Mouse (Mus musculus) thymus, adult 2 months (tissue): ENCODE measurements around the gene Zfp93. TPM values are rescaled to one million over a fixed set of nuclear protein-coding genes. Genes with fewer than 3 reads are reported as not detected.

Source experiments
- DNase-seq: peaks from one replicate; pipeline ENCODE4 v3.0.0; 2021
- H3K27ac ChIP-seq: fragments of 200-500 bp; 2 replicates; pipeline ENCODE4 v1.5.1; 2012; ENCODE audit warnings: low read length, control low read depth; ENCODE audit not compliant: control insufficient read depth, insufficient read depth
- H3K27me3 ChIP-seq: fragments of 200-500 bp; 2 replicates; pipeline ENCODE4 v1.6.1; 2012; ENCODE audit warnings: mild to moderate bottlenecking, low read length, moderate library complexity, mixed read lengths; ENCODE audit not compliant: control insufficient read depth, insufficient read depth
- H3K36me3 ChIP-seq: fragments of 200-500 bp; 2 replicates; pipeline ENCODE4 v1.6.1; 2012; ENCODE audit warnings: mild to moderate bottlenecking, low read length, moderate library complexity; ENCODE audit not compliant: control insufficient read depth, insufficient read depth
- H3K4me1 ChIP-seq: fragments of 200-500 bp; replicated peaks from 2 replicates; pipeline ENCODE4 v1.6.1; 2012; ENCODE audit warnings: low read length; ENCODE audit not compliant: control insufficient read depth, insufficient read depth
- H3K4me3 ChIP-seq: fragments of 200-500 bp; 2 replicates; pipeline ENCODE4 v1.5.1; 2012; ENCODE audit warnings: mild to moderate bottlenecking, low read length, control low read depth, moderate library complexity; ENCODE audit not compliant: control insufficient read depth, insufficient read depth
- CTCF ChIP-seq: fragments of 200-500 bp; IDR thresholded peaks from 2 replicates; pipeline ENCODE4 v1.5.1; 2012; ENCODE audit warnings: mild to moderate bottlenecking, control low read depth, low read length, moderate library complexity, borderline replicate concordance; ENCODE audit not compliant: control insufficient read depth, poor library complexity, insufficient read depth; ENCODE audit errors: extremely low read depth
- POLR2A ChIP-seq: fragments of 200-500 bp; IDR thresholded peaks from 2 replicates; pipeline ENCODE4 v1.6.1; 2012; ENCODE audit warnings: mild to moderate bottlenecking, low read length, control low read depth, moderate library complexity; ENCODE audit not compliant: control insufficient read depth, poor library complexity, insufficient read depth; ENCODE audit errors: extremely low read depth
- WGBS: fragments of 180-500 bp; shearing (Covaris S2); methylation state at CpG from one replicate; pipeline ENCODE4 v1.1.7; 2018; 5-methylcytosine and 5-hydroxymethylcytosine counted together
- polyA plus RNA-seq: library from polyadenylated mRNA; depleted of rRNA; stranded (reverse); fragments of >200 nt; gene quantifications from 2 replicates; pipeline ENCODE4 v1.2.3, GENCODE M21; 2012; rRNA removed

Gene Zfp93
- polyA plus RNA-seq, result 1.2 and 1.7 TPM in 2 replicates

DNA sequence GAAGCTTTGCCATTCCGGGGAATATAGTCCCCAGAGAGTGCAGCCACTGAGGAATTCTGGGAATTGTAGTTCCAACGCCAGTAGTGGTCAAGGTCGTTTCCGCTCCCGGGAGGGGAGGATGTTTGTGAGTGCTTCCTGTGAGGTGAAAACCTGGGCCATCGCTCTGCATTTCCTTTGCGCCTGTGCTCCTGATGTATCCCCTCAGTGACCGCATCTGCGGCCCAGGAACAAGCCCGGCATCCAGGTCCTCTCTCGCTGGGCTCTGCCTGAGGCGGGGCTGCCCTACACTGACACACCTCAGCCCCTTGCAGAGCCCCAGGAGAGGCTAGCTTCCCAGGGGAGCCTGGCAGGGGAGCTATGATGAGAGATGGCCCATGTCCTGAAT, at the start of gene Zfp93:
TSS of gene Zfp93 (plus strand) at position 133 of the 385 bp plus-strand sequence.
- no peaks in the 10 kb centered on the region; the same call in 1 of the 2 replicates for H3K36me3 ChIP-seq
- peak within 1 kb of the TSS; percentile 53 for H3K4me3 ChIP-seq
- H3K27me3 ChIP-seq, result no peaks in the 10 kb centered on the region
- TF ChIP-seq POLR2A, result no peak
- no peak for TF ChIP-seq CTCF
- 2% methylated on average over 12 of the region's 12 CpGs for WGBS
- peaks cover 17% of the 10 kb centered on the region for H3K4me1 ChIP-seq
- peak within 1 kb of the TSS; percentile 12; the same call in 1 of the 2 replicates for H3K27ac ChIP-seq
- peak; percentile 78 for DNase-seq

DNA sequence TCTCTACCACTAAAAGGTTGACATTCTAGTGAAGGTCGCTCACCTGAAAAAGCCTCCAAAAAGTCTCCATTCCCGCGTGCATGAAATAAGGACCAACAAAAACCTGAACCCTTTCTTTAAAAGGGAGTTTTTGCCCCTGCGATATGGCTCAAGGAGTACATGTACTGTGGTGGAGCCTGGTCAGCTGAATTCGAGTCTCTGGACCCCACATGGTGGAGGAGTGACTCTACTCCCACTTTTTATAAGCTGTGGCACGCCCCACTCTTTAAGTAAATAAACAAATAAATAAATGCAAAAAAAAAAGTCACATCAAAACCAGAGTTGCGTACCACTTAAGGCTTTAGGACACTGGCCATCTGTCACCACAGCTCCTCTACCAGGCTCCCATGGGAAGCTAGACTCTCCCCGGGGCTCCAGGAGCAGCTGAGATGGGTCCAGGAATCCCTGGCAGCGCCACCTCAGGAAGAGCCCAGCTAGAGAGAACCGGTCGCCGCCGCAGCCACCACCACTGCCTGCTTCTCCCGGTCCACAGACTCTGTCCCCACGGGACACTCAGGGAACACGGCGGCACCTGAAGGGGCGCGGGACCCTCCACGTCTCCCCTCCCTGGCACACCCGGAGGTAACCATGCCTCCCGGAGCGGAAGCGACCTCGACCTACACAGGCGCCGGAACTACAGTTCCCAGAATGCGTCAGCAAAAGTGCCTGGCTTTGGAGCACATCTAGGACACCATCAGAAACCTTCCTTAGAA, 33.0 kb upstream of the Zfp93 start, which contains the start of gene Zfp109:
TSS of gene Zfp109 (minus strand) at position 521 of the 752 bp plus-strand sequence.
- Histone ChIP-seq H3K4me3 (peak within 1 kb of the TSS; percentile 98), H3K27me3 (no peaks in the 10 kb centered on the region), H3K36me3 (no peaks in the 10 kb centered on the region), H3K4me1 (peaks cover 8% of the 10 kb centered on the region), H3K27ac (no peak within 1 kb of the TSS)
- peak; percentile 63 for DNase-seq
- 0 out of 2 replicates have a peak, but pooled peaks have one; percentile 21 for TF ChIP-seq POLR2A
- no peak for TF ChIP-seq CTCF
- 10% methylated on average over 28 of the region's 28 CpGs for WGBS

DNA sequence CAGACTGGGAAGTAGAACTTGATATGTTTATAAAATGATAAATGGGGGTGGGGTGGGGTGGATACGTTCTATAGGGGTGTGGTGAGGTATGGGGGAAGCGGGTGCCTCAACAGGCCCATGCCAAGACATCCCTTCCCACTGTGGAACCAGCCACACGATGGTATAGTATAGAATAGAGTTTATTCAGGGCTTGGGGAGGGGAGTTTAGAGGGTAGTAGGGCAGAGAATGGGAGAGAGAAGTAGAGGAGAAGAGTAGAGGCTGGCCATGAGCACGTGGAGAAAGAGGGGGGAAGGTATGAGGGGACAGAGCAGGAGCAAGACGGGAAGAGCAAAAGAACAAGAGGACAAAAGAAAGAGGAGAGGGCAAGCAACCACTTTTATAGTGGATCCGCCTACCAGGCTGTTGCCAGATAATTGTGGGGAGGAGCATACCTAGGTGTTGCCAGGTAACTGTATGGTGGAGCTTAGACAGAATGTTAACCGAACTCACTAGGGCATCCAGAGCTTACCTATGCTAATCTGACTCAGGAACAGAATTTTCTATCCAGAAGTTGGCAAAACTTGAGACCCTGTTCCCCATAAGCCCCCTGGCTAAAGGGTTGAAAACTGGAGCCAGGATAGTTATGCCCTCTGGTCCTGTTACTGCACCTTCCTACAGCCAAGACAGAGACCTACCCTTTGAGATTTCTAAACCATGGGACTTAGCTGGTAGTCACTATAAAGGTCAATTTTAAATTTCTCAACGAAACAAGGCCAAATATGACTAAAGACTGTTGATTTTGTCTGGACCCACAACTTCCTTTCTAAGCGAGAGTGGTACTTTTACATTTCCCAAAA, 16.2 kb upstream of the Zfp93 start:
- H3K27ac ChIP-seq, result no peak overlapping the region
- WGBS, result 76% methylated on average over 9 of the region's 9 CpGs
- H3K4me3 ChIP-seq, result no peak overlapping the region

GRCm38 (mm10) chr7:24254633-24255474, 15.4 kb upstream of the Zfp93 start, which contains the start of gene Zfp108:
Zfp108 (plus strand) TSS chr7:24254794.
- Histone ChIP-seq H3K4me1 (peaks cover 7% of the 10 kb centered on the region), H3K27ac (no peak within 1 kb of the TSS), H3K36me3 (no peaks in the 10 kb centered on the region), H3K27me3 (no peaks in the 10 kb centered on the region), H3K4me3 (peak within 1 kb of the TSS; percentile 40)
- DNase-seq, result peak; percentile 56
- TF ChIP-seq CTCF (no peak), POLR2A (no peak)
- 25% methylated on average over 21 of the region's 21 CpGs for WGBS

More for the DNA sequence above, 16.2 kb upstream of the Zfp93 start:
- Histone ChIP-seq H3K4me1 (peaks cover 7% of the 10 kb centered on the region), H3K27me3 (no peaks in the 10 kb centered on the region), H3K36me3 (no peaks in the 10 kb centered on the region)
- TF ChIP-seq POLR2A (no peak), CTCF (no peak)
- DNase-seq, result no peak

DNA sequence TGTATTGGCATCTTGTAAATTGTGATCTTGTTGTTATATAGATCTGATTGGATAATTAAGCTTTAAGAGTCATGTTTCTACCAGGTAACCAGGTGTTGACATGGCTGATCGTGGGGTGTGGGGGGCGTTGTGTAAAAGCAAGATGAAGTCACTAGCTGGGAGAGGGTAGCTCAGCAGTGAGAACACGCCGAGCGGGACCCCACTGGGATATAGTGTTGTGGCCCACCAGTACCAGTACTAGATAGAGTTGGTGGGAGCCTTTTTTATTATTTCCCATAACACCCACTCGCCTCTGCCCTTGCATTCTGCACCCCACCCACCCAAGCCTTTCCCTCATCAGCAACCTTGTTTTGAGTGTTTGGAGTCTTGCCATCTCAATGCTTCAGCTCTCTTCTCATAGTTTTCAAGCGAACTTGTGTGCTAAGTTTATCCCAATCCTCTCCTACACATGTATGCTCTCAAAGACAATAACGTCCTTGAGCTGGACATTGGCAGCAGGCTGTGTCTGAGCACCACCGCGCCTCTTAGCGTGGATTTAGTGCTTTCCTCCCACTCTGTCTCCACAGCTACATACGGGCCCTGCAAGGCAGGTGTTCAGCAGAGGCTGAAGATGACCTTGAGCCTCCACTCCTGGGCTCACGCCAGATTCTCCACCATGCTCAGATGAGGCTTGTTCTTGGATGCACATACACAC, 10.8 kb upstream of the Zfp93 start:
- H3K36me3 ChIP-seq, result no peaks in the 10 kb centered on the region
- DNase-seq, result no peak
- H3K27me3 ChIP-seq, result no peaks in the 10 kb centered on the region
- TF ChIP-seq POLR2A, result no peak
- no peak for TF ChIP-seq CTCF
- H3K4me1 ChIP-seq, result peaks cover 7% of the 10 kb centered on the region
- no peak overlapping the region for H3K4me3 ChIP-seq
- WGBS, result 97% methylated on average over 13 of the region's 13 CpGs
- no peak overlapping the region for H3K27ac ChIP-seq
